Comparison of ENCODE assay signal across 22 mouse cellular contexts in genomic region chr16:13426831-13427589, GRCm38 (mm10).
DNase-seq lines count a peak whose midpoint lies in the region; ATAC-seq lines count a peak whose summit lies in the region.
"Had no signal": no experiment of that assay in that cellular context is flagged by ENCODE, and none has a peak within 500 bp of the region (broad histone marks: within the 10 kb centered on the region; RNA-seq: fewer than 3 reads in every experiment).

No protein-coding gene starts in this region.

- no peak for DNase-seq in cerebellum, postnatal 4 days (ENCODE audit: low spot score in 2 of 2)
- peak; percentile 89 for DNase-seq in brain, adult 2 months (ENCODE audit: low read depth, low spot score)
- DNase-seq in cerebellum, adult 8-10 months: peak; percentile 79
- DNase-seq in cerebellum, postnatal 25 days: peak; percentile 84 to 90
- no peak for DNase-seq in spleen, adult 18-20 months
- no peak for DNase-seq in urinary bladder, postnatal 36 days (ENCODE audit: low spot score in 2 of 2)
- DNase-seq in right cerebral cortex, postnatal 4 days: no peak
- DNase-seq: adrenal gland, postnatal 10 days; forebrain, postnatal 0 days; gastrocnemius, postnatal 25 days; heart, adult 11 months; heart, postnatal 36 days; kidney, adult 8-10 months; liver, embryonic 13.5 days; lung, adult 18-20 months; midbrain, embryonic 14.5 days; right cerebral cortex, postnatal 25 days; thymus, adult 2 months; thymus, postnatal 36 days had no signal

- peak; percentile 75 for ATAC-seq in cerebellum, adult (ENCODE audit: insufficient number of reproducible peaks, low FRiP score, low TSS enrichment)
- ATAC-seq: forebrain, postnatal 0 days; intestine, embryonic 16.5 days; lung, postnatal 0 days had no signal

Comparison
In these comparisons a context has a peak if more than half of its experiments do, and no peak if none do; other contexts are left out.
1. DNase-seq: peak in brain, adult 2 months (single experiment), cerebellum, adult 8-10 months (single experiment) and cerebellum, postnatal 25 days (2 of 2); none in cerebellum, postnatal 4 days (0 of 2), spleen, adult 18-20 months (0 of 2), urinary bladder, postnatal 36 days (0 of 2) and right cerebral cortex, postnatal 4 days (single experiment).